Mouse (Mus musculus) midbrain, embryonic 11.5 days (tissue): ENCODE measurements around the gene Parp6. TPM values are rescaled to one million over a fixed set of nuclear protein-coding genes. Genes with fewer than 3 reads are reported as not detected.

Experiments
- ATAC-seq: fragments of 200-750 bp; cut with Nextera tagmentation; 2 replicates; pipeline ENCODE4 v1.8.0; 2017; ENCODE audit warnings: moderate TSS enrichment, moderate library complexity; ENCODE audit not compliant: low FRiP score
- DNase-seq: peaks from one replicate; pipeline ENCODE4 v3.0.0; 2015; ENCODE audit warnings: low spot score; ENCODE audit errors: missing footprints
- H3K27ac ChIP-seq: fragments of 300-500 bp; sonication (generic); 2 replicates; pipeline ENCODE4 v1.5.1; 2014; ENCODE audit warnings: low read depth, low read length
- H3K27me3 ChIP-seq: fragments of 300-500 bp; sonication (generic); 2 replicates; pipeline ENCODE4 v1.6.1; 2014; ENCODE audit warnings: mild to moderate bottlenecking, low read length, moderate library complexity, mixed read lengths; ENCODE audit not compliant: control insufficient read depth, insufficient read depth
- H3K36me3 ChIP-seq: fragments of 300-500 bp; sonication (generic); 2 replicates; pipeline ENCODE4 v1.6.1; 2014; ENCODE audit warnings: mild to moderate bottlenecking, low read length, moderate library complexity, mixed read lengths; ENCODE audit not compliant: control insufficient read depth, insufficient read depth
- H3K4me1 ChIP-seq: fragments of 300-500 bp; sonication (generic); 2 replicates; pipeline ENCODE4 v1.6.1; 2014; ENCODE audit warnings: low read length; ENCODE audit not compliant: control insufficient read depth, insufficient read depth
- H3K4me2 ChIP-seq: fragments of 300-500 bp; sonication (generic); 2 replicates; pipeline ENCODE4 v1.6.1; 2014; ENCODE audit warnings: mild to moderate bottlenecking, moderate library complexity
- H3K4me3 ChIP-seq: fragments of 300-500 bp; sonication (generic); 2 replicates; pipeline ENCODE4 v1.5.1; 2014; ENCODE audit warnings: low read depth, low read length
- H3K9ac ChIP-seq: fragments of 300-500 bp; sonication (generic); 2 replicates; pipeline ENCODE4 v1.6.1; 2014; ENCODE audit warnings: low read length
- H3K9me3 ChIP-seq: fragments of 300-500 bp; sonication (generic); 2 replicates; pipeline ENCODE4 v1.6.1; 2016; ENCODE audit warnings: low read length; ENCODE audit not compliant: control insufficient read depth
- WGBS: fragments of 180-500 bp; shearing (Covaris S2); extraction: QIAGEN DNeasy Blood & Tissue Kit; methylation state at CpG from one replicate; pipeline ENCODE4 v1.1.7; 2014; 5-methylcytosine and 5-hydroxymethylcytosine counted together
- polyA plus RNA-seq: library from polyadenylated mRNA; unstranded; fragments of >200 nt; fragmentation: Nextera tagmentation; extraction: Ambion mirVana; gene quantifications from 2 replicates; pipeline ENCODE4 v1.2.1, GENCODE M21; 2014

Parp6 gene
- polyA plus RNA-seq, 1 experiment from 2014 or later = 91.7 TPM

DNA sequence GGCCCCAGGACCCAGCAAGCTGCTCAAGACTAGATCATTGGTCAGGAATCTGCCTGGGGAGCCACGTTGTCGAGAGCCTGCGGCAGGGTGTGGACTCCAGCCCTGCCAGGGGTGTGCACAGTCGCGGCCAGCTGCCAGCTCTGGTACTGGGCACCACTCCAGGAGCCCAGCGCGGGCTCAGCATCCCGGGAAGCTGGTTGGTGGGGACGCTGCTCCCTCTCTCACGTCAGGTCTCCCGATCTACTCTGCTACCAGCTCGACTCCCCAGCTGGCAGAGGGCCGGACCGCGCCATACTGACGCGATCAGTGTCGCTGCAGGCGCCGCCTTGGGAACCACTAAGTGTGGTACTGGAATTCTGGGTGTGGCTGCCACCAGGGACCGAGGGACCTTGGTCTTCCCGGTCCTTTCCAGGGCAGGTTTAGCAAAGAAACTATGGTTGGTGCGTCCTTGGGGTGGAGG is 74.6 kb downstream of the Parp6 start:
- no peaks in the 10 kb centered on the region for H3K4me1 ChIP-seq
- H3K9ac ChIP-seq = peak overlapping the region; percentile 42
- H3K9me3 ChIP-seq = no peaks in the 10 kb centered on the region
- H3K27ac ChIP-seq = no peak overlapping the region
- peaks cover 2% of the 10 kb centered on the region; the same call in 1 of the 2 replicates for H3K27me3 ChIP-seq
- WGBS = 5% methylated on average over 23 of the region's 23 CpGs
- DNase-seq (peak; percentile 90), ATAC-seq (no peak)
- H3K36me3 ChIP-seq = no peaks in the 10 kb centered on the region
- peak overlapping the region; percentile 23; the same call in 1 of the 2 replicates for H3K4me3 ChIP-seq
- peak overlapping the region; percentile 47 for H3K4me2 ChIP-seq

- Histone ChIP-seq H3K4me3 (no peak overlapping the region), H3K27ac (no peak overlapping the region), H3K36me3 (no peaks in the 10 kb centered on the region), H3K4me1 (no peaks in the 10 kb centered on the region), H3K9ac (peak overlapping the region; percentile 42), H3K4me2 (peak overlapping the region; percentile 47), H3K9me3 (no peaks in the 10 kb centered on the region), H3K27me3 (peaks cover 2% of the 10 kb centered on the region; the same call in 1 of the 2 replicates)
- no peak for DNase-seq
- no peak for ATAC-seq
- WGBS = 38% methylated on average over 9 of the region's 9 CpGs
These were observed 75.1 kb downstream of the Parp6 start for GRCm38 (mm10) chr9:59692145-59692544.

- no peak overlapping the region for H3K4me3 ChIP-seq
- no peaks in the 10 kb centered on the region for H3K9me3 ChIP-seq
- H3K4me1 ChIP-seq = no peaks in the 10 kb centered on the region
- no peaks in the 10 kb centered on the region for H3K36me3 ChIP-seq
- no peak for DNase-seq
- no peak for ATAC-seq
- H3K27ac ChIP-seq = no peak overlapping the region
- WGBS = 68% methylated on average over 16 of the region's 16 CpGs
- H3K9ac ChIP-seq = no peak overlapping the region
- peaks cover 2% of the 10 kb centered on the region; the same call in 1 of the 2 replicates for H3K27me3 ChIP-seq
- no peak overlapping the region for H3K4me2 ChIP-seq
These were observed 77.7 kb downstream of the Parp6 start for GRCm38 (mm10) chr9:59694571-59695450.

- ATAC-seq = no peak
- no peak overlapping the region for H3K9ac ChIP-seq
- no peak overlapping the region for H3K4me2 ChIP-seq
- no peak overlapping the region for H3K4me3 ChIP-seq
- no peaks in the 10 kb centered on the region for H3K4me1 ChIP-seq
- H3K27me3 ChIP-seq = peaks cover 2% of the 10 kb centered on the region; the same call in 1 of the 2 replicates
- 43% methylated on average over 3 of the region's 3 CpGs for WGBS
- H3K9me3 ChIP-seq = no peaks in the 10 kb centered on the region
- no peak overlapping the region for H3K27ac ChIP-seq
- no peak for DNase-seq
- H3K36me3 ChIP-seq = no peaks in the 10 kb centered on the region
These were observed 78.3 kb downstream of the Parp6 start for GRCm38 (mm10) chr9:59695451-59695813.

DNA sequence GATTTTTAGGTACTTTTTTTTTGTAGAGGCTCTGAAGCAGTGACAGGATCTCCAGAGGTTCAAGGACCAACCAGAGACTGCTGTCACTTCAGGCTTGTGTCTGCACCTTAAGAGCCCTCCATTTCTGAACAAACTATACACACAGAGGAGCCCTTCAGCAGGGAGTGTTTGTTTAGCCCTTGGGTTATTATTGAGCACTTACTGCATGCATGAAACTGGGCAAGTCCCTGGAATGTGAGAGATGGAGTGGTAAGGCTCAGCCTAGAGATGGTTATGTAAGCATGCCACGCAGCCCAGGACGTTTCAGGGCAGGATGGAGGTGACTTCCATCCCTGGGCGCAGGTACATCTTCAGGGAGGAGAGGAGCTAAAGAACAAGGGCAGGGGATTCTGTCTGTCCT is 79.3 kb downstream of the Parp6 start:
- no peak for ATAC-seq
- Histone ChIP-seq H3K4me3 (no peak overlapping the region), H3K36me3 (no peaks in the 10 kb centered on the region), H3K9me3 (no peaks in the 10 kb centered on the region), H3K27me3 (peaks cover 2% of the 10 kb centered on the region; the same call in 1 of the 2 replicates), H3K27ac (no peak overlapping the region), H3K4me1 (no peaks in the 10 kb centered on the region), H3K9ac (no peak overlapping the region), H3K4me2 (no peak overlapping the region)
- WGBS = 80% methylated on average over 3 of the region's 3 CpGs
- no peak for DNase-seq

Other genes with a start within 250 kb of the Parp6 start
- 15.3 and 17.3 TPM in 2 replicates for gene Arih1, start 130.7 kb upstream of the Parp6 start, polyA plus RNA-seq
- 50.7 and 53.3 TPM in 2 replicates for gene Hexa, start 77.7 kb upstream of the Parp6 start, polyA plus RNA-seq
- gene Tmem202, start 77.4 kb upstream of the Parp6 start, polyA plus RNA-seq = 0.19 TPM in 1 of 2 replicates, not detected in the other
- 8.5 and 8.7 TPM in 2 replicates for gene Celf6, start 39.4 kb upstream of the Parp6 start, polyA plus RNA-seq
- gene Pkm, start 39.1 kb downstream of the Parp6 start, polyA plus RNA-seq = 1,888 and 2,059 TPM in 2 replicates
- 0.15 and 0.18 TPM in 2 replicates for gene Gramd2, start 62.9 kb downstream of the Parp6 start, polyA plus RNA-seq
- 26.1 and 26.8 TPM in 2 replicates for gene Senp8, start 133.4 kb downstream of the Parp6 start, polyA plus RNA-seq
- gene Myo9a, start 133.6 kb downstream of the Parp6 start, polyA plus RNA-seq = 17.5 and 20.0 TPM in 2 replicates